Mouse (Mus musculus) MEL (cell line): ENCODE measurements at regions not wholly inside any gene's neighbourhood (a gene's known extent, or its start where the extent isn't known, plus 50 kb on each side); places are given as distances from the start of the nearest gene placed in this dataset.

Source experiments
- DNase-seq: peaks from one replicate; pipeline ENCODE4 v3.0.0; 2011; ENCODE audit warnings: low read depth, low spot score
- H3K27ac ChIP-seq: 2 replicates; pipeline ENCODE4 v1.5.1; 2012; ENCODE audit warnings: low read depth, mild to moderate bottlenecking, control low read depth, low read length, moderate library complexity; ENCODE audit not compliant: control insufficient read depth
- H3K27me3 ChIP-seq, 2 experiments: fragments of 150-350 bp in 1 of 2; sonication (generic) in 1 of 2; 2 replicates each; pipeline ENCODE4 v1.6.1; 2012; ENCODE audit warnings: low read length in 2 of 2, mild to moderate bottlenecking in 2 of 2, improper control_type of control experiment in 1 of 2, moderate library complexity in 1 of 2; ENCODE audit not compliant: insufficient read depth in 2 of 2, control insufficient read depth in 1 of 2
- H3K36me3 ChIP-seq, 2 experiments: 2 replicates each; pipeline ENCODE4 v1.6.1; 2012 to 2014; ENCODE audit warnings: low read length in 2 of 2, improper control_type of control experiment in 1 of 2, inconsistent platforms in 1 of 2, mild to moderate bottlenecking in 1 of 2; ENCODE audit not compliant: insufficient read depth in 2 of 2, control insufficient read depth in 1 of 2
- H3K4me1 ChIP-seq, 2 experiments: fragments of 150-350 bp in 1 of 2; sonication (generic) in 1 of 2; 2 replicates each; pipeline ENCODE4 v1.6.1; 2012; ENCODE audit warnings: low read length in 2 of 2, improper control_type of control experiment in 1 of 2, mild to moderate bottlenecking in 1 of 2; ENCODE audit not compliant: insufficient read depth in 2 of 2, control insufficient read depth in 1 of 2
- H3K4me3 ChIP-seq, 2 experiments: fragments of 150-350 bp in 1 of 2; sonication (generic) in 1 of 2; 2 replicates each; pipeline ENCODE4 v1.5.1; 2012; ENCODE audit warnings: low read depth in 2 of 2, low read length in 2 of 2, mild to moderate bottlenecking in 2 of 2, moderate library complexity in 2 of 2, control low read depth in 1 of 2, improper control_type of control experiment in 1 of 2; ENCODE audit not compliant: control insufficient read depth in 1 of 2, insufficient read depth in 1 of 2
- H3K79me2 ChIP-seq: 2 replicates; pipeline ENCODE4 v1.6.1; 2012; ENCODE audit warnings: mild to moderate bottlenecking, low read length, moderate library complexity; ENCODE audit not compliant: control insufficient read depth, poor library complexity, insufficient read depth
- H3K9ac ChIP-seq: 2 replicates; pipeline ENCODE4 v1.6.1; 2012; ENCODE audit warnings: low read depth, mild to moderate bottlenecking, control low read depth, low read length, moderate library complexity; ENCODE audit not compliant: control insufficient read depth, poor library complexity, severe bottlenecking
- H3K9me3 ChIP-seq: fragments of 150-350 bp; sonication (generic); replicated peaks from 2 replicates; pipeline ENCODE4 v1.6.1; 2012; ENCODE audit warnings: mild to moderate bottlenecking, low read length, improper control_type of control experiment, moderate library complexity; ENCODE audit not compliant: insufficient read depth
- BHLHE40 ChIP-seq: IDR thresholded peaks from 2 replicates; pipeline ENCODE4 v1.6.1; 2012; ENCODE audit warnings: low read depth, mild to moderate bottlenecking, inconsistent platforms, low read length, improper control_type of control experiment, borderline replicate concordance
- CHD1 ChIP-seq: IDR thresholded peaks from 2 replicates; pipeline ENCODE4 v1.6.1; 2012; ENCODE audit warnings: low read depth, mild to moderate bottlenecking, inconsistent platforms, low read length, improper control_type of control experiment
- CTCF ChIP-seq, 3 experiments: IDR thresholded peaks in 2 of 3; conservative IDR thresholded peaks in 1 of 3; 2 replicates each; pipeline ENCODE4 v1.5.1; 2011 to 2012; ENCODE audit warnings: low read length in 3 of 3, low read depth in 2 of 3, mild to moderate bottlenecking in 2 of 3, improper control_type of control experiment in 1 of 3, inconsistent platforms in 1 of 3, mixed read lengths in 1 of 3, moderate library complexity in 1 of 3; ENCODE audit not compliant: control insufficient read depth in 1 of 3, insufficient read depth in 1 of 3, poor library complexity in 1 of 3, severe bottlenecking in 1 of 3
- ETS1 ChIP-seq: IDR thresholded peaks from 2 replicates; pipeline ENCODE4 v1.6.1; 2012; ENCODE audit warnings: low read depth, mild to moderate bottlenecking, inconsistent platforms, low read length, improper control_type of control experiment, moderate library complexity
- GABPA ChIP-seq: IDR thresholded peaks from 2 replicates; pipeline ENCODE4 v1.6.1; 2012; ENCODE audit warnings: low read depth, mild to moderate bottlenecking, inconsistent platforms, low read length, improper control_type of control experiment, moderate library complexity
- JUND ChIP-seq: IDR thresholded peaks from 2 replicates; pipeline ENCODE4 v1.6.1; 2011; ENCODE audit warnings: low read depth, mild to moderate bottlenecking, improper control_type of control experiment, low read length
- KAT2A ChIP-seq: conservative IDR thresholded peaks from 2 replicates; pipeline ENCODE4 v1.6.1; 2012; ENCODE audit warnings: low read depth, low read length, improper control_type of control experiment, inconsistent platforms
- MAX ChIP-seq: IDR thresholded peaks from 2 replicates; pipeline ENCODE4 v1.6.1; 2011; ENCODE audit warnings: low read length, improper control_type of control experiment
- MAZ ChIP-seq: IDR thresholded peaks from 2 replicates; pipeline ENCODE4 v1.6.1; 2012; ENCODE audit warnings: low read depth, mild to moderate bottlenecking, inconsistent platforms, low read length, improper control_type of control experiment
- MYB ChIP-seq: IDR thresholded peaks from 2 replicates; pipeline ENCODE4 v1.6.1; 2011; ENCODE audit warnings: mild to moderate bottlenecking, low read depth, low read length, improper control_type of control experiment
- MYC ChIP-seq: IDR thresholded peaks from 2 replicates; pipeline ENCODE4 v1.6.1; 2011; ENCODE audit warnings: low read depth, mild to moderate bottlenecking, low read length, improper control_type of control experiment, moderate library complexity
- NELFE ChIP-seq: IDR thresholded peaks from 2 replicates; pipeline ENCODE4 v1.6.1; 2011; ENCODE audit warnings: low read depth, low read length, improper control_type of control experiment
- NRF1 ChIP-seq: IDR thresholded peaks from 2 replicates; pipeline ENCODE4 v1.6.1; 2014; ENCODE audit warnings: low read depth, mild to moderate bottlenecking, inconsistent platforms, low read length, improper control_type of control experiment, moderate library complexity; ENCODE audit not compliant: poor library complexity, insufficient read depth, severe bottlenecking
- POLR2AphosphoS5 ChIP-seq: IDR thresholded peaks from 2 replicates; pipeline ENCODE4 v1.6.1; 2012; ENCODE audit warnings: low read depth, borderline replicate concordance, mild to moderate bottlenecking, inconsistent platforms, low read length, moderate library complexity, mixed read lengths
- RAD21 ChIP-seq: IDR thresholded peaks from 2 replicates; pipeline ENCODE4 v1.6.1; 2011; ENCODE audit warnings: mild to moderate bottlenecking, low read depth, low read length, improper control_type of control experiment
- RCOR1 ChIP-seq: IDR thresholded peaks from 2 replicates; pipeline ENCODE4 v1.6.1; 2012; ENCODE audit warnings: low read depth, mild to moderate bottlenecking, inconsistent platforms, low read length, improper control_type of control experiment
- SIN3A ChIP-seq: IDR thresholded peaks from 2 replicates; pipeline ENCODE4 v1.6.1; 2012; ENCODE audit warnings: low read length, improper control_type of control experiment, inconsistent platforms
- TAL1 ChIP-seq: IDR thresholded peaks from 2 replicates; pipeline ENCODE4 v1.6.1; 2012; ENCODE audit warnings: mild to moderate bottlenecking, inconsistent platforms, low read length, moderate library complexity, mixed read lengths
- TBP ChIP-seq: IDR thresholded peaks from 2 replicates; pipeline ENCODE4 v1.8.0; 2011; ENCODE audit warnings: low read depth, low read length, improper control_type of control experiment
- TCF12 ChIP-seq: IDR thresholded peaks from 2 replicates; pipeline ENCODE4 v1.6.1; 2014; ENCODE audit warnings: low read depth, mild to moderate bottlenecking, inconsistent platforms, low read length, improper control_type of control experiment, moderate library complexity
- UBTF ChIP-seq: IDR thresholded peaks from 2 replicates; pipeline ENCODE4 v1.6.1; 2012; ENCODE audit warnings: low read depth, mild to moderate bottlenecking, inconsistent platforms, low read length, improper control_type of control experiment, moderate library complexity, borderline replicate concordance; ENCODE audit not compliant: insufficient read depth
- USF2 ChIP-seq, 2 experiments: IDR thresholded peaks; 2 replicates each; pipeline ENCODE4 v1.6.1; 2011 to 2012; ENCODE audit warnings: improper control_type of control experiment in 2 of 2, low read length in 2 of 2, borderline replicate concordance in 1 of 2, inconsistent platforms in 1 of 2, low read depth in 1 of 2, mild to moderate bottlenecking in 1 of 2; ENCODE audit not compliant: insufficient read depth in 1 of 2
- ZMIZ1 ChIP-seq: IDR thresholded peaks from 2 replicates; pipeline ENCODE4 v1.6.1; 2012; ENCODE audit warnings: low read depth, mild to moderate bottlenecking, inconsistent platforms, low read length, improper control_type of control experiment, moderate library complexity

DNA sequence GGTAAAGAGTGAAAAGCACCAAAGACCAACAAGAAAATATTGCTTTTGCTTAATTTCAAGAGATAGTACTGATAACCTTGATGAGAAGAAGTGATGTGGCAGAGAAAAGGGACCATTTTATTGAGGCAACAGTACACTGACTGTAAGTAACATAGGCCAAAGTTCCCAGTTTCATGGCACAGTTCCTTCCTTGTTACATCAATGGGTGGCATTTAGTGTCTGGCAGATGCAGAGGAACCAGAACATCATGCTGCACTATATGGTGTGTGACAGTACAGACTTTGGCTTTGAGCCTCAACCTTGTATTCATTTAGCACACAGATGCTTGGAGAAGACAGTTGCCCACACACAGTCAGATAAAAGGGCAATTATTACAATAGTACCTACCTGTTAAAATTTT is 123.7 kb upstream of the Tent5a start:
- Histone ChIP-seq H3K9me3 (no peaks in the 10 kb centered on the region), H3K27ac (no peak overlapping the region), H3K4me3 (no peak overlapping the region), H3K4me1 (no peaks in the 10 kb centered on the region), H3K9ac (no peak overlapping the region), H3K36me3 (no peaks in the 10 kb centered on the region), H3K79me2 (no peaks in the 10 kb centered on the region), H3K27me3 (no peaks in the 10 kb centered on the region)
- DNase-seq: no peak
- TF ChIP-seq JUND (no peak), ZMIZ1 (no peak), USF2 (IDR thresholded peaks at IDR 0.05; ENCODE audit: borderline replicate concordance in 1 of 2, insufficient read depth in 1 of 2, low read depth in 1 of 2, low read length in 2 of 2) (no peak), MYB (no peak), KAT2A (no peak), NRF1 (no peak), TBP (no peak), RCOR1 (no peak), CHD1 (no peak), MYC (no peak), UBTF (no peak)

- H3K27ac ChIP-seq: no peak overlapping the region
- DNase-seq: peak; percentile 15
- no peak overlapping the region for H3K9ac ChIP-seq
- no peaks in the 10 kb centered on the region for H3K27me3 ChIP-seq
- no peaks in the 10 kb centered on the region for H3K4me1 ChIP-seq
- no peaks in the 10 kb centered on the region for H3K36me3 ChIP-seq
- TF ChIP-seq GABPA (no peak), MYC (no peak), CTCF (IDR thresholded peaks at IDR 0.05 in 2 of 3, conservative IDR thresholded peaks at IDR 0.05 in 1 of 3; ENCODE audit: control insufficient read depth in 1 of 3, insufficient read depth in 1 of 3, low read depth in 2 of 3, low read length in 3 of 3, poor library complexity in 1 of 3, severe bottlenecking in 1 of 3) (no peak), MYB (no peak), NELFE (no peak), RCOR1 (no peak), ZMIZ1 (no peak), SIN3A (no peak), TAL1 (no peak), POLR2AphosphoS5 (no peak), TCF12 (no peak), MAZ (no peak), MAX (no peak), ETS1 (no peak), BHLHE40 (no peak), RAD21 (no peak)
- no peaks in the 10 kb centered on the region for H3K9me3 ChIP-seq
- H3K4me3 ChIP-seq: no peak overlapping the region
- H3K79me2 ChIP-seq: no peaks in the 10 kb centered on the region
Observed at GRCm38 (mm10) chr9:85449493-85449892, 122.3 kb upstream of the Tent5a start.
